Mouse (Mus musculus): ENCODE results near the gene Mesp2. TPM values are rescaled to one million over a fixed set of nuclear protein-coding genes. Genes with fewer than 3 reads are reported as not detected.

The Mesp2 gene
- total and polyA plus RNA-seq, 3 experiments: 0.06 to 0.13 TPM; not detected in 1

DNA sequence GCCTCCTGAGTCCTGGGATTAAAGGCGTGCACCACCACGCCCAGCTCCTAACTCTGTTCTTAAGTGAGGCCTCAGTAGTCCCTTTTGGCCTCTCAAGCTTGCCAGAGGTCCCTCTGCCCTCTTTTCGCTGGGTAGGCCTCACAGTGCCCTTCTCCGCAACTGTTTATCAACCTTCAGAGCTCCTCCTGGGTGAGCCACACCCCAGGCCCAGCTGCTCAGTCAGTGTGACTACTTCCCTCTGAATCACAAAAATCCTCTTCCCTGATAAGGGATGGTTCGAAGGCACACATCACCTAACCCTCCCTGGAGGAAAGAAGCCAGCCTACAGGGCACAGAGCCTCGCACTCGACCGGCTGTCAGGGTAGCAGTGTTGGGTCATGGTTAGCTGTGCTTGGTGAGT lies 51.3 kb downstream of the Mesp2 start:
- Histone ChIP-seq H3K27me3 (ENCODE audit: control insufficient read depth, insufficient read depth, low read length) (peaks cover 3% of the 10 kb centered on the region; the same call in 1 of the 2 replicates), H3K9ac (ENCODE audit: low read depth, low read length) (no peak overlapping the region), H3K36me3 (ENCODE audit: control insufficient read depth, insufficient read depth, low read length) (no peaks in the 10 kb centered on the region), H3K4me1 (ENCODE audit: control insufficient read depth, insufficient read depth, low read length) (peaks cover 1% of the 10 kb centered on the region), H3K27ac (no peak overlapping the region), H3K79me2 (replicated peaks; ENCODE audit: control insufficient read depth, insufficient read depth, low read length) (no peaks in the 10 kb centered on the region), H3K4me3 (no peak overlapping the region)
- 85% methylated on average over 8 of the region's 8 CpGs for WGBS
- DNase-seq: no peak
- TF ChIP-seq POLR2A (IDR thresholded peaks at IDR 0.05; ENCODE audit: insufficient read depth, low read depth, low read length) (no peak), CTCF (IDR thresholded peaks at IDR 0.05) (no peak), EP300 (IDR thresholded peaks at IDR 0.05; ENCODE audit: insufficient read depth, low read depth, low read length) (no peak)
- intact Hi-C loops (cut with DNase I): no loop called here

Other genes starting within 250 kb of the Mesp2 start
- gene Rhcg, start 193.1 kb upstream of the Mesp2 start, total RNA-seq (2021): not detected
- gene Rhcg, start 193.1 kb upstream of the Mesp2 start, polyA plus RNA-seq (2012; rRNA removed): not detected in 2 replicates
- under 1 TPM; 0.03 to 0.09 TPM for gene Ticrr, start 150.5 kb upstream of the Mesp2 start, total RNA-seq (2021)
- 0.20 TPM in 1 of 2 replicates, not detected in the other for gene Ticrr, start 150.5 kb upstream of the Mesp2 start, polyA plus RNA-seq (2012; rRNA removed)
- 1 to 10 TPM; 1.2 to 1.3 TPM for gene Kif7, start 95.0 kb upstream of the Mesp2 start, total RNA-seq (2021)
- 0.80 and 0.94 TPM in 2 replicates for gene Kif7, start 95.0 kb upstream of the Mesp2 start, polyA plus RNA-seq (2012; rRNA removed)
- 10 to 100 TPM in 1 of 2 experiments, 1 to 10 TPM in 1; 6.8 to 10.4 TPM for gene Plin1, start 77.8 kb upstream of the Mesp2 start, total RNA-seq (2021)
- gene Plin1, start 77.8 kb upstream of the Mesp2 start, polyA plus RNA-seq (2012; rRNA removed): 30.5 and 55.2 TPM in 2 replicates
- gene Pex11a, start 67.6 kb upstream of the Mesp2 start, total RNA-seq (2021): 10 to 100 TPM; 18.1 to 19.0 TPM
- 16.4 and 21.9 TPM in 2 replicates for gene Pex11a, start 67.6 kb upstream of the Mesp2 start, polyA plus RNA-seq (2012; rRNA removed)
- under 1 TPM in 1 of 2 experiments, not detected in 1; 0.10 TPM for gene Wdr93, start 67.6 kb upstream of the Mesp2 start, total RNA-seq (2021)
- gene Wdr93, start 67.6 kb upstream of the Mesp2 start, polyA plus RNA-seq (2012; rRNA removed): 0.20 and 0.31 TPM in 2 replicates
- gene Mesp1, start 16.9 kb upstream of the Mesp2 start, total RNA-seq (2021): not detected
- gene Mesp1, start 16.9 kb upstream of the Mesp2 start, polyA plus RNA-seq (2012; rRNA removed): not detected in 2 replicates
- gene Anpep, start 50.3 kb downstream of the Mesp2 start, total RNA-seq (2021): 10 to 100 TPM in 1 of 2 experiments, 1 to 10 TPM in 1; 8.4 to 12.9 TPM
- gene Anpep, start 50.3 kb downstream of the Mesp2 start, polyA plus RNA-seq (2012; rRNA removed): 18.5 and 30.6 TPM in 2 replicates
- gene Ap3s2, start 109.9 kb downstream of the Mesp2 start, total RNA-seq (2021): 10 to 100 TPM; 19.4 to 21.9 TPM
- gene Ap3s2, start 109.9 kb downstream of the Mesp2 start, polyA plus RNA-seq (2012; rRNA removed): 13.1 and 19.4 TPM in 2 replicates
- 10 to 100 TPM in 1 of 2 experiments, 1 to 10 TPM in 1; 9.9 to 10.6 TPM for gene Arpin, start 124.6 kb downstream of the Mesp2 start, total RNA-seq (2021)
- gene Arpin, start 124.6 kb downstream of the Mesp2 start, polyA plus RNA-seq (2012; rRNA removed): 8.9 and 13.9 TPM in 2 replicates
- gene Zfp710, start 214.1 kb downstream of the Mesp2 start, total RNA-seq (2021): 10 to 100 TPM; 26.9 to 32.2 TPM
- gene Zfp710, start 214.1 kb downstream of the Mesp2 start, polyA plus RNA-seq (2012; rRNA removed): 33.4 and 35.5 TPM in 2 replicates